8 mouse cellular contexts compared by ENCODE assay signal in genomic region chr10:4346489-4347135, GRCm38 (mm10). TPM values are rescaled to one million over a fixed set of nuclear protein-coding genes. Genes with fewer than 3 reads are reported as not detected.
DNase-seq lines count a peak whose midpoint lies in the region; ATAC-seq lines count a peak whose summit lies in the region.

No protein-coding gene starts in this region.

- WGBS in hindbrain, embryonic 14.5 days: 5% methylated on average over 27 of the region's 28 CpGs

- peak overlapping the region; percentile 22 for H3K4me3 ChIP-seq in hindbrain, embryonic 14.5 days (replicated peaks; ENCODE audit: low read length)

- no peak overlapping the region for H3K27ac ChIP-seq in hindbrain, embryonic 14.5 days

- no peaks in the 10 kb centered on the region for H3K36me3 ChIP-seq in hindbrain, embryonic 14.5 days (replicated peaks; ENCODE audit: control insufficient read depth, insufficient read depth)

- peak overlapping the region; percentile 53 for H3K4me2 ChIP-seq in hindbrain, embryonic 14.5 days (replicated peaks)

- H3K9me3 ChIP-seq in hindbrain, embryonic 14.5 days (ENCODE audit: control insufficient read depth, low read length): no peaks in the 10 kb centered on the region

- no peaks in the 10 kb centered on the region for H3K27me3 ChIP-seq in hindbrain, embryonic 14.5 days (ENCODE audit: control insufficient read depth, insufficient read depth, low read length)

- peak; percentile 94 for DNase-seq in R1 (ENCODE audit: low read depth, low spot score)
- peak; percentile 91 to 96 for DNase-seq in cerebellum, postnatal 14 days
- DNase-seq in frontal cortex, postnatal 25 days (ENCODE audit: low spot score in 2 of 2): peak; percentile 83 to 92
- peak; percentile 81 for DNase-seq in hindbrain, embryonic 14.5 days (ENCODE audit: low spot score)
- DNase-seq in layer of hippocampus, postnatal 25 days (ENCODE audit: extremely low spot score in 1 of 2, low spot score in 1 of 2): peak; percentile 75 to 95
- DNase-seq in lung, postnatal 14 days: peak; percentile 94
- peak; percentile 93 for DNase-seq in retina, embryonic 14.5 days (ENCODE audit: low spot score)
- peak; percentile 84 to 88 for DNase-seq in thymus, postnatal 36 days

- ATAC-seq in hindbrain, embryonic 14.5 days (ENCODE audit: low FRiP score): peak; percentile 90

- no peak overlapping the region for H3K9ac ChIP-seq in hindbrain, embryonic 14.5 days

- H3K4me1 ChIP-seq in hindbrain, embryonic 14.5 days (replicated peaks; ENCODE audit: control insufficient read depth, insufficient read depth, low read length): peaks cover 6% of the 10 kb centered on the region; the same call in 1 of the 2 replicates

RNA-seq across cellular contexts. Expression of gene Zbtb2, which starts 41.3 kb away (rescaled TPM):
- 15.2 and 17.1 TPM in 2 replicates for polyA plus RNA-seq in hindbrain, embryonic 14.5 days (2014; fragmentation: Nextera tagmentation; extraction: Ambion mirVana)
- 10 to 100 TPM; 11.4 to 12.1 TPM for total RNA-seq in layer of hippocampus, postnatal 25 days (2021)
